ENCODE assay signal across 8 mouse cellular contexts in genomic region chr11:45944643-45945156, GRCm38 (mm10). TPM values are rescaled to one million over a fixed set of nuclear protein-coding genes. Genes with fewer than 3 reads are reported as not detected.
DNase-seq lines count a peak whose midpoint lies in the region; ATAC-seq lines count a peak whose summit lies in the region.

Lsm11 (minus strand) TSS chr11:45944935.

- intact Hi-C loops in gastrocnemius, postnatal 14 days (cut with DNase I; ENCODE audit: low total_unique reads): loop anchor here (5.0 to 10.0 kb wide), 2 partner anchors 180 to 268 kb away; no protein-coding TSS in a partner anchor
- intact Hi-C loops in left cerebral cortex, postnatal 14 days (cut with DNase I): loop anchor here (5.0 to 10.0 kb wide), 4 partner anchors 108 to 273 kb away; partner anchors contain the start of gene Gm12166

- no peaks in the 10 kb centered on the region for H3K27me3 ChIP-seq in intestine, embryonic 14.5 days (replicated peaks; ENCODE audit: control insufficient read depth, insufficient read depth, low read length)

- WGBS in intestine, embryonic 14.5 days: under 1% methylated on average over 46 of the region's 55 CpGs

- peak within 1 kb of the TSS; percentile 79 for H3K9ac ChIP-seq in intestine, embryonic 14.5 days (ENCODE audit: low read length)

- H3K27ac ChIP-seq in intestine, embryonic 14.5 days (ENCODE audit: low read depth): peak within 1 kb of the TSS; percentile 64; the same call in 1 of the 2 replicates

- DNase-seq in adipocyte (ENCODE audit: low spot score): peak; percentile 96
- DNase-seq in embryo, embryonic 10 days (ENCODE audit: low spot score): peak; percentile 96
- DNase-seq in gastrocnemius, postnatal 14 days: peak; percentile 96
- peak; percentile 100 for DNase-seq in intestine, embryonic 14.5 days (ENCODE audit: low spot score)
- DNase-seq in left cerebral cortex, postnatal 14 days (ENCODE audit: low spot score in 2 of 2): peak; percentile 95 to 98
- peak; percentile 96 for DNase-seq in mesoderm, embryonic 11.5 days (ENCODE audit: low read depth, low spot score)
- peak; percentile 90 to 91 for DNase-seq in right cerebral cortex, postnatal 36 days (ENCODE audit: low spot score in 2 of 2)
- DNase-seq in yolk sac, embryonic 10.5 days (ENCODE audit: low spot score): peak; percentile 93

- peak within 1 kb of the TSS; percentile 67 for H3K4me2 ChIP-seq in intestine, embryonic 14.5 days (ENCODE audit: low read length)

- ATAC-seq in intestine, embryonic 14.5 days (replicated peaks; ENCODE audit: low FRiP score, low TSS enrichment, low read depth): peak; percentile 93

- H3K36me3 ChIP-seq in intestine, embryonic 14.5 days (ENCODE audit: control insufficient read depth, insufficient read depth, low read length): peaks cover 10% of the 10 kb centered on the region

- H3K9me3 ChIP-seq in intestine, embryonic 14.5 days (ENCODE audit: control insufficient read depth, low read length): no peaks in the 10 kb centered on the region

- peaks cover 10% of the 10 kb centered on the region for H3K4me1 ChIP-seq in intestine, embryonic 14.5 days (replicated peaks; ENCODE audit: control insufficient read depth, insufficient read depth, low read length)

- peak within 1 kb of the TSS; percentile 93 for H3K4me3 ChIP-seq in intestine, embryonic 14.5 days (ENCODE audit: low read depth, low read length)

RNA-seq across cellular contexts. Expression of gene Lsm11, which starts in this region (rescaled TPM):
- 1 to 10 TPM; 3.0 to 3.1 TPM for total RNA-seq in gastrocnemius, postnatal 14 days (2021)
- polyA plus RNA-seq in intestine, embryonic 14.5 days (2014; fragmentation: Nextera tagmentation; extraction: Ambion mirVana): 9.2 and 9.4 TPM in 2 replicates
- 10 to 100 TPM; 71.1 to 85.1 TPM for total RNA-seq in left cerebral cortex, postnatal 14 days (2021)

Comparison
In these comparisons a context has a peak if more than half of its experiments do, and no peak if none do; other contexts are left out.
1. Peak in every context shown above with its lines: DNase-seq, ATAC-seq, H3K4me3 ChIP-seq and H3K27ac ChIP-seq.
2. RNA of gene Lsm11 (total RNA-seq): 71.1 to 85.1 TPM in left cerebral cortex, postnatal 14 days; 3.0 to 3.1 TPM in gastrocnemius, postnatal 14 days; every median in the first group is over 10 times any median in the second.